Mouse (Mus musculus): ENCODE data around the gene N4bp1.

GRCm38 (mm10) chr8:86824735-86825134, 60.3 kb downstream of the N4bp1 start:
- no peak for TF ChIP-seq CTCF (IDR thresholded peaks at IDR 0.05; ENCODE audit: borderline replicate concordance, insufficient read depth, low read length)
- TF ChIP-seq POLR2A (IDR thresholded peaks at IDR 0.05; ENCODE audit: low read depth, low read length): no peak
